Mouse (Mus musculus) large intestine, adult 2 months (tissue): ENCODE data around the gene A730049H05Rik. TPM values are rescaled to one million over a fixed set of nuclear protein-coding genes. Genes with fewer than 3 reads are reported as not detected.

ENCODE experiments used
- DNase-seq: peaks from one replicate; pipeline ENCODE4 v3.0.0-alpha.2; 2012; ENCODE audit warnings: low read depth, low spot score
- WGBS: fragments of 180-500 bp; shearing (Covaris S2); methylation state at CpG from one replicate; pipeline ENCODE4 v1.1.7; 2018; 5-methylcytosine and 5-hydroxymethylcytosine counted together
- polyA plus RNA-seq: library from polyadenylated mRNA; depleted of rRNA; stranded (reverse); fragments of >200 nt; gene quantifications from 2 replicates; pipeline ENCODE4 v1.2.3, GENCODE M21; 2012; rRNA removed

The A730049H05Rik gene
- polyA plus RNA-seq, 1 experiment = not detected

- no peak for DNase-seq
- 87% methylated on average over 2 of the region's 2 CpGs for WGBS
Measured at GRCm38 (mm10) chr6:92875340-92875739, 59.1 kb downstream of the A730049H05Rik start.

GRCm38 (mm10) chr6:92876121-92876520, 59.8 kb downstream of the A730049H05Rik start:
- DNase-seq = no peak
- 73% methylated on average over 5 of the region's 5 CpGs for WGBS

- 94% methylated on average over 4 of the region's 4 CpGs for WGBS
- DNase-seq = no peak
Measured at GRCm38 (mm10) chr6:92877236-92877635, 61.0 kb downstream of the A730049H05Rik start.

- 93% methylated on average over 5 of the region's 5 CpGs for WGBS
- DNase-seq = no peak
Measured at GRCm38 (mm10) chr6:92878771-92879170, 62.5 kb downstream of the A730049H05Rik start.

GRCm38 (mm10) chr6:92879700-92880265, 63.5 kb downstream of the A730049H05Rik start:
- no peak for DNase-seq
- WGBS = 75% methylated on average over 14 of the region's 14 CpGs

- DNase-seq = no peak
- WGBS = 78% methylated on average over 5 of the region's 5 CpGs
Measured at GRCm38 (mm10) chr6:92882446-92882845, 66.2 kb downstream of the A730049H05Rik start.

GRCm38 (mm10) chr6:92883131-92883900, 67.0 kb downstream of the A730049H05Rik start:
- DNase-seq = no peak
- WGBS = 74% methylated on average over 9 of the region's 9 CpGs

GRCm38 (mm10) chr6:92891535-92891934, 75.3 kb downstream of the A730049H05Rik start:
- 31% methylated on average over 1 of the region's 1 CpGs for WGBS
- no peak for DNase-seq

Other genes starting within 250 kb of the A730049H05Rik start
- gene Prickle2, start 110.3 kb upstream of the A730049H05Rik start, polyA plus RNA-seq = 1.2 and 2.7 TPM in 2 replicates
- 0.03 and 0.12 TPM in 2 replicates for gene Gm15737, start 52.9 kb downstream of the A730049H05Rik start, polyA plus RNA-seq
- 0.89 and 1.4 TPM in 2 replicates for gene Adamts9, start 127.0 kb downstream of the A730049H05Rik start, polyA plus RNA-seq